Mouse (Mus musculus) heart, embryonic 14.5 days (tissue): ENCODE data around the gene Map4k2. TPM values are rescaled to one million over a fixed set of nuclear protein-coding genes. Genes with fewer than 3 reads are reported as not detected.

Experiments
- ATAC-seq: fragments of 200-750 bp; cut with Nextera tagmentation; 2 replicates; pipeline ENCODE4 v1.8.0; 2017; ENCODE audit warnings: low read depth, moderate TSS enrichment; ENCODE audit not compliant: insufficient number of reproducible peaks, insufficient read depth, low FRiP score
- H3K27ac ChIP-seq, 2 experiments: fragments of 200-500 bp in 1 of 2; fragments of 300-500 bp in 1 of 2; sonication (generic) in 1 of 2; replicated peaks in 1 of 2; 2 replicates each; pipeline ENCODE4 v1.5.1; 2012 to 2014; ENCODE audit warnings: low read depth in 2 of 2, low read length in 2 of 2, control low read depth in 1 of 2, mild to moderate bottlenecking in 1 of 2, mixed read lengths in 1 of 2; ENCODE audit not compliant: control insufficient read depth in 1 of 2, insufficient read depth in 1 of 2
- H3K27me3 ChIP-seq: fragments of 300-500 bp; sonication (generic); 2 replicates; pipeline ENCODE4 v1.6.1; 2014; ENCODE audit warnings: mild to moderate bottlenecking, low read length, control low read depth; ENCODE audit not compliant: control insufficient read depth, insufficient read depth
- H3K36me3 ChIP-seq: fragments of 300-500 bp; sonication (generic); 2 replicates; pipeline ENCODE4 v1.6.1; 2014; ENCODE audit warnings: mild to moderate bottlenecking, control low read depth, low read length, mixed read lengths; ENCODE audit not compliant: control insufficient read depth, insufficient read depth
- H3K4me1 ChIP-seq, 2 experiments: fragments of 200-500 bp in 1 of 2; fragments of 300-500 bp in 1 of 2; sonication (generic) in 1 of 2; 2 replicates each; pipeline ENCODE4 v1.6.1; 2012 to 2014; ENCODE audit warnings: low read length in 2 of 2, control low read depth in 1 of 2, mixed read lengths in 1 of 2; ENCODE audit not compliant: control insufficient read depth in 2 of 2, insufficient read depth in 2 of 2
- H3K4me2 ChIP-seq: fragments of 300-500 bp; sonication (generic); 2 replicates; pipeline ENCODE4 v1.6.1; 2014; ENCODE audit warnings: mild to moderate bottlenecking, low read length
- H3K4me3 ChIP-seq, 2 experiments: fragments of 200-500 bp in 1 of 2; fragments of 300-500 bp in 1 of 2; sonication (generic) in 1 of 2; 2 replicates each; pipeline ENCODE4 v1.5.1; 2012 to 2014; ENCODE audit warnings: low read length in 2 of 2, mild to moderate bottlenecking in 2 of 2, control low read depth in 1 of 2, low read depth in 1 of 2, moderate library complexity in 1 of 2; ENCODE audit not compliant: control insufficient read depth in 1 of 2, insufficient read depth in 1 of 2
- H3K9ac ChIP-seq: fragments of 300-500 bp; sonication (generic); 2 replicates; pipeline ENCODE4 v1.6.1; 2014; ENCODE audit warnings: mild to moderate bottlenecking, low read length
- H3K9me3 ChIP-seq: fragments of 300-500 bp; sonication (generic); 2 replicates; pipeline ENCODE4 v1.6.1; 2016; ENCODE audit warnings: low read length, control low read depth; ENCODE audit not compliant: control insufficient read depth
- WGBS: fragments of 180-500 bp; shearing (Covaris S2); extraction: QIAGEN DNeasy Blood & Tissue Kit; methylation state at CpG from one replicate; pipeline ENCODE4 v1.1.7; 2014; 5-methylcytosine and 5-hydroxymethylcytosine counted together
- polyA plus RNA-seq: library from polyadenylated mRNA; unstranded; fragments of >200 nt; fragmentation: Nextera tagmentation; extraction: Ambion mirVana; gene quantifications from 2 replicates; pipeline ENCODE4 v1.2.1, GENCODE M21; 2014

The Map4k2 gene
- polyA plus RNA-seq, result 9.0 and 13.0 TPM in 2 replicates

DNA sequence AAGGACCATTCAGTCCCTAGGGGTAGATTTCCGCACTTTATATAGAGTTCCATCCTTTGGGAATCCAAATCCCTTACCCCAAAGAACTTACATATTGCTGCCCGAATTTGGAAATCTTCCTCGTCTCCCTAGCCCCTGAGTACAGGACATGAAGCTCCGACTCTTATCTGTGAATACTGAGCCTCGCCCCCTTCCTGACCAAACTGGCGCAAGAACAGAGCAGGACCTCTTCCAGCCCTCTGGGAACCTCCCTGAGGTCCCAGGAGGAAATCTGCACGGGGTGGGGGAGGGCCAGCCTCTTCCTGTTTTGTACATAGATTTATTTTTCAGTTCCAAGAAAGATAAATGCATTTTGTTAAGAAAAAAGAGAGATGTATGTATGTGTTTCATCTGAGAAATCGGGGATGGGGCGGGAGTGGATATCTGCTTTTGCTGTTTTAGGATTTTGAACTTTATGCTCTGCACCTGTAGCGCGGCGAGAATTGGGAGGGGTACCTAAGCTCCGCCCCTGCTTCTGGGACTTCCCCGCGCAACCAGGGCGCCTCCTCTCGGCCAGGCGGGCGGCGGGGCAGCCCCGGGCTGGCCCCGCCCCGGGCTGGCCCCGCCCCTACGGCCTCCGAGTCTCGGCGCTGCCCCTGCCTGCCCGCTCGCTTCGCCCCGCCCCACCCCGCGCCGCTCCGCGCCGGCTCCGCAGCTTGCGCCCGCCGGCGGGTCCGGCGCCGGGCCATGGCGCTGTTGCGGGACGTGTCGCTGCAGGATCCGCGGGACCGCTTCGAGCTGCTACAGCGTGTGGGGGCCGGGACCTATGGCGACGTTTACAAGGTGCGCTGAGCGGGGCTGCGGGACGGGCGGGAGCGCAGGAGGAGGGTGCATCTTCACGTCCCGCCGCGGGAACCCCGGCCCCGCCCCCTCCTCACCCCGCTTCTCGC is at the start of gene Map4k2:
Gene Map4k2, plus strand, starts transcription at position 612 of the 929 bp plus-strand sequence.
- Histone ChIP-seq H3K9ac (peak within 1 kb of the TSS; percentile 84), H3K9me3 (no peaks in the 10 kb centered on the region), H3K4me3 (peak within 1 kb of the TSS; percentile 71 to 94), H3K4me1 (peaks cover 17 to 20% of the 10 kb centered on the region in 2 experiments), H3K27me3 (no peaks in the 10 kb centered on the region), H3K36me3 (peaks cover 60% of the 10 kb centered on the region), H3K27ac (peak within 1 kb of the TSS; percentile 25 to 63; a peak in 3 of 4 replicates), H3K4me2 (peak within 1 kb of the TSS; percentile 98)
- ATAC-seq, result peak; percentile 76
- WGBS, result 4% methylated on average over 69 of the region's 72 CpGs

DNA sequence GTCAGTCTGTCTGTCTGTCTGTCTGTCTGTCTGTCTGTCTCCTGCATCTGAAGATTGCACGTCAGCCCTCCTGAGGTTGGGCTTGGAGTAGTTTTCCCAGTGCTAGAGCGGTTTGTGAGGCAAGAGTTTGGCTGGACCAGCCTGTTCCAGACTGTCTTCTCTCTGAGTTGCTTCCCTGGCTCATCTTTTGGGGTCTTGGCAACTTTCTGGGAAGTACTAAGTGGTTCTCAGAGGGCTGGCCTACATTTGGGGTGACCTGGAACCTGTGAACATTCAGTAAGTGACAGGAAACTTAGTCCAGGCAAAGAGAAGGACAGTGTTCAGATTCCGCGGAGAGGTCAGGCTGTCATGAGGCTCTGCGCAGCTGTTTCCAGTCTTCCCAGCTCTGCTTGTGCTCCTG is 48.7 kb upstream of the Map4k2 start:
- no peak for ATAC-seq
- Histone ChIP-seq H3K27ac (no peak overlapping the region), H3K36me3 (peaks cover 54% of the 10 kb centered on the region), H3K9ac (no peak overlapping the region), H3K27me3 (no peaks in the 10 kb centered on the region), H3K4me3 (no peak overlapping the region), H3K4me2 (no peak overlapping the region), H3K9me3 (no peaks in the 10 kb centered on the region), H3K4me1 (peaks cover 12 to 17% of the 10 kb centered on the region in 2 experiments; a peak in 3 of 4 replicates)
- 85% methylated on average over 5 of the region's 5 CpGs for WGBS

DNA sequence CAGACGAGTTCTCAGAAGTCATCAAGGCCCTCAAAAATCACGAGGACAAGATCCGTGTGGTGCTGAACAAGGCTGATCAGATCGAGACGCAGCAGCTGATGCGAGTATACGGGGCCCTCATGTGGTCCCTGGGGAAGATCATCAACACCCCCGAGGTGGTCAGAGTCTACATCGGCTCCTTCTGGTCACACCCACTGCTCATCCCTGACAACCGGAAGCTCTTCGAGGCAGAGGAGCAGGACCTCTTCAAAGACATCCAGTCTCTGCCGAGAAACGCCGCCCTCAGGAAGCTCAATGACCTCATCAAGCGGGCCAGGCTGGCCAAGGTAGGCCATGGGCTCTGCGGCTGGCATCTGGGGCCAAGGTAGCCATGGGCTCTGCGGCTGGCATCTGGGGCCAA is 46.6 kb upstream of the Map4k2 start:
- Histone ChIP-seq H3K27me3 (no peaks in the 10 kb centered on the region), H3K4me1 (peaks cover 6 to 10% of the 10 kb centered on the region in 2 experiments), H3K4me2 (no peak overlapping the region), H3K4me3 (no peak overlapping the region), H3K9me3 (no peaks in the 10 kb centered on the region), H3K36me3 (peaks cover 74% of the 10 kb centered on the region), H3K9ac (no peak overlapping the region), H3K27ac (no peak overlapping the region)
- no peak for ATAC-seq
- 87% methylated on average over 17 of the region's 17 CpGs for WGBS

DNA sequence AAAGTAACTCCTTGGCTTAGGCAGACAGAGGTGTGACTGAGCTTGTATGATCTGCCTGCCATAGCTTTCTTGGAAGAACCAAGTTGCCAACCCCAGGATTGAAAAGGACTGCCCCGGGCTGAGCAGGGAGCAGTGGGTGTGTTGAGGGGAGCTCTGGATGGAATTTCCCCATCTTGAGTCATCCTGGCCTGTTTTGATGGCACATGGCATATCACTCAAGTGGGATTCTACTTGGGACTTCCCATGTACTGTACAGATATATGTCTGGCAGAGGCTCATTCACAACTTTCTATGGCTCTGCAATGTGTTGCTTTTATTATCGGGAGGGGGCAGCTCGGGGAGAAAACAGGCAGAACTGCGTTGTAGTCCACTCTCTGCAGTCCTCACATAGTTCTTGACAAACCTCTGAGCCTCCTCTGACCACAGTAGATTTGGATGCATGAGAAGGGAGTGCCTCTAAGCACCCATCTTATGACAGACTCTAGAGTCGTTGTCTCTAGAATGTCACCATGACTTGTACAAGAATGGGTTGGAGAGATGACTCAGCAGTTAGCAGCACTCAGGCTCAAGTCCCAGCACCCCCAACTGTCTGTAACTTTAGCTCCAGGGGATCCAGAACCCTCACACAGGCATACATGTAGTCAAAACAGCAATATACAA is 44.3 kb upstream of the Map4k2 start:
- Histone ChIP-seq H3K27ac (no peak overlapping the region), H3K36me3 (peaks cover 73% of the 10 kb centered on the region), H3K4me2 (no peak overlapping the region), H3K9me3 (no peaks in the 10 kb centered on the region), H3K9ac (no peak overlapping the region), H3K27me3 (no peaks in the 10 kb centered on the region), H3K4me3 (no peak overlapping the region), H3K4me1 (peaks cover 0 to 5% of the 10 kb centered on the region in 2 experiments; a peak in 3 of 4 replicates)
- 81% methylated on average over 5 of the region's 5 CpGs for WGBS
- no peak for ATAC-seq

DNA sequence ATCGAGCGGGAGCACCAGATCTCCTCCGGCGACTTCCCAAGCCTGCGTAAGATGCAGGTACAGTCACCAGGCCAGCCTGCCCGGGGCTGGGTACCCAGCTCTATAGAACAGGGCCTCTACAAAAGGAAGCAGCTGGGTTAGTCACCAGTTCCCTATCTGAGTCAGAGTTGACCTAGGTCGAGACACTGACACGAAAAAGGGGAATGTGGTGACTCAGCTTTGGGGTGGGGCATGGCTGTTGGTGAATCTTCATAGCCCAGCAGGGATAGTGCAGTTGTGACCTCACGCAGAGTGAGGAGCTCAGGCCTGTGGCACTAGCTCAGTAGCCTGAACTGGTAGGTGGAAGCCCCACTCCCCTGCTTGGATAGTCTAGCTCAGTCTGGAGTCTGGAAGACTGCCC is 43.3 kb upstream of the Map4k2 start:
- WGBS, result 67% methylated on average over 9 of the region's 9 CpGs
- Histone ChIP-seq H3K4me3 (no peak overlapping the region), H3K27me3 (no peaks in the 10 kb centered on the region), H3K9me3 (no peaks in the 10 kb centered on the region), H3K27ac (no peak overlapping the region), H3K4me2 (no peak overlapping the region), H3K4me1 (peaks cover 0 to 5% of the 10 kb centered on the region in 2 experiments; a peak in 2 of 4 replicates), H3K9ac (no peak overlapping the region), H3K36me3 (peaks cover 73% of the 10 kb centered on the region)
- no peak for ATAC-seq

GRCm38 (mm10) chr19:6299003-6299402 is 41.9 kb upstream of the Map4k2 start:
- Histone ChIP-seq H3K36me3 (peaks cover 64% of the 10 kb centered on the region), H3K9me3 (no peaks in the 10 kb centered on the region), H3K4me3 (no peak overlapping the region), H3K27me3 (no peaks in the 10 kb centered on the region), H3K4me2 (no peak overlapping the region), H3K9ac (no peak overlapping the region), H3K27ac (peak overlapping the region; percentile 22 to 48; a peak in 1 of 4 replicates), H3K4me1 (peaks cover 0 to 5% of the 10 kb centered on the region in 2 experiments; a peak in 2 of 4 replicates)
- ATAC-seq, result no peak
- WGBS, result 75% methylated on average over 4 of the region's 4 CpGs

DNA sequence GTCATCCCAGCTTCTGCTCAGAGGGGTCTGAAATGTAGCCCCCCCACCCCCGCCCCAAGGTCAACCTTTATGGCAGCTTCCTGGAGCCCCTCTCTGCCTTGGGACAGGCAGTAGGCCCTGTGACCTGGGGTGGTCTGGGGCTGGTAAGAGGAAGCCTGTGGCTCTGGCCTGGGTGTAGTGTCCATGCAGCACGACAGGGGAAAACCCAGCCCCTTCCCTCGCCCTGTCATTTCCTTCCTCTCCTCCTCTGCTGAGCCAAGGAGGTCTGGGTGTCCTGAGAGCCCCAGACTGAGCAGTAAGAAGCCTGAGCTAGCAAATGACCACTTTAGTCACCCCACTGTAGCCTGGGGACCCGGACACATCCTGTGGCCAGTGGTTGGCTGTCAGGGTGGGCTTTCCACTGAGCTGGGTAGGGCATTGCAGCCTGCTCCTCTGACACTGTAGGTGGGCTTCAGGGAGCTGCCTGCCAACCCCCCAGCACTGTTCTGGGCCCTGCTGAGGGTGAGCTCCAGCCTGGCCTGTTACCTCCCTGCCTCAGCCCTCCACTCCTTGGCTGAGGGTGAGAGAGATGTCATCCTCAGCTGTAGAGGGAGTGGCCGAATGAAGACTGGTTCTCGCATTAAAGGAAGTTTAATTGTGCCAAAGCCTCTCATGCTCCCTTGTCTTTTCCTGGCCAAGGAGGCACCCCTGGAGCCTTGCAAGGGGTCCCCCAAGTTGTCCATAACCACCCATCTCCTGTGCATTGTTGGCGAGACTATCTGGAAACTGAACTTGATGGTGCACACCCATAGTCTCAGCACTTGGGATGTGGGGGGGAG is 41.3 kb upstream of the Map4k2 start:
- Histone ChIP-seq H3K9me3 (no peaks in the 10 kb centered on the region), H3K27me3 (no peaks in the 10 kb centered on the region), H3K4me2 (no peak overlapping the region), H3K36me3 (peaks cover 58% of the 10 kb centered on the region), H3K4me1 (peaks cover 0 to 12% of the 10 kb centered on the region in 2 experiments), H3K9ac (no peak overlapping the region; the same call in 1 of the 2 replicates), H3K4me3 (no peak overlapping the region), H3K27ac (peak overlapping the region; percentile 46 to 48)
- WGBS, result 69% methylated on average over 7 of the region's 7 CpGs
- ATAC-seq, result no peak
